Mouse (Mus musculus) heart, postnatal 10 days (tissue): Measurements from ENCODE around the gene Igf2bp2. TPM values are rescaled to one million over a fixed set of nuclear protein-coding genes. Genes with fewer than 3 reads are reported as not detected.

Source experiments
- DNase-seq, 2 experiments: peaks; one replicate each; pipeline ENCODE4 v3.0.0; 2021
- intact Hi-C: fragments of 180-260 bp; cut with DNase I; formaldehyde crosslinking; loops from one replicate; pipeline ENCODE4 v1.15.1; 2025
- total RNA-seq, 2 experiments: library from RNA; stranded (reverse); gene quantifications; 2 replicates each; pipeline ENCODE4 v1.2.3; 2021

Igf2bp2 gene
- total RNA-seq, 2 experiments from 2014 or later = 11.6 to 20.0 TPM

GRCm38 (mm10) chr16:22110036-22110435 is 53.1 kb downstream of the Igf2bp2 start:
- no peak for DNase-seq
- intact Hi-C loops = no loop called here

GRCm38 (mm10) chr16:22109159-22109558 is 53.9 kb downstream of the Igf2bp2 start:
- no peak for DNase-seq
- intact Hi-C loops = loop anchor here (5.0 to 10.0 kb wide), 2 partner anchors 53 to 446 kb away; partner anchors contain the start of gene Igf2bp2

- DNase-seq = peak; percentile 88 to 90
- intact Hi-C loops = loop anchor here (2.0 to 10.0 kb wide), 3 partner anchors 54 to 447 kb away; partner anchors contain the start of gene Igf2bp2
Observed at GRCm38 (mm10) chr16:22107897-22108516, 55.1 kb downstream of the Igf2bp2 start.

GRCm38 (mm10) chr16:22106012-22106584 is 57.0 kb downstream of the Igf2bp2 start:
- intact Hi-C loops = loop anchor here (2.0 to 10.0 kb wide), 3 partner anchors 56 to 449 kb away; partner anchors contain the start of gene Igf2bp2
- peak in 1 of 2 experiments; percentile 38 for DNase-seq

GRCm38 (mm10) chr16:22100067-22100466 is 63.0 kb downstream of the Igf2bp2 start:
- intact Hi-C loops = loop anchor here (10.0 kb wide), 1 partner anchor 455 kb away; no protein-coding TSS in a partner anchor
- no peak for DNase-seq

- intact Hi-C loops = no loop called here
- DNase-seq = no peak
Observed at GRCm38 (mm10) chr16:22097659-22098058, 65.4 kb downstream of the Igf2bp2 start.

GRCm38 (mm10) chr16:22095751-22096150 is 67.3 kb downstream of the Igf2bp2 start:
- intact Hi-C loops = no loop called here
- no peak for DNase-seq

- no peak for DNase-seq
- intact Hi-C loops = no loop called here
Observed at GRCm38 (mm10) chr16:22091255-22091783, 71.8 kb downstream of the Igf2bp2 start.

GRCm38 (mm10) chr16:22085411-22085810 is 77.7 kb downstream of the Igf2bp2 start:
- DNase-seq = no peak
- intact Hi-C loops = no loop called here

GRCm38 (mm10) chr16:22080125-22080710 is 82.9 kb downstream of the Igf2bp2 start:
- no peak for DNase-seq
- intact Hi-C loops = no loop called here

- intact Hi-C loops = no loop called here
- DNase-seq = no peak
Observed at GRCm38 (mm10) chr16:22076620-22076941, 86.5 kb downstream of the Igf2bp2 start.

- DNase-seq = no peak
- intact Hi-C loops = no loop called here
Observed at GRCm38 (mm10) chr16:22075829-22076619, 87.1 kb downstream of the Igf2bp2 start.

- no peak for DNase-seq
- intact Hi-C loops = no loop called here
Observed at GRCm38 (mm10) chr16:22075067-22075466, 88.0 kb downstream of the Igf2bp2 start.

- DNase-seq = no peak
- intact Hi-C loops = no loop called here
Observed at GRCm38 (mm10) chr16:22071361-22071760, 91.7 kb downstream of the Igf2bp2 start.

- intact Hi-C loops = no loop called here
- peak; percentile 60 for DNase-seq
Observed at GRCm38 (mm10) chr16:22067406-22067805, 95.7 kb downstream of the Igf2bp2 start.

- no peak for DNase-seq
- intact Hi-C loops = no loop called here
Observed at GRCm38 (mm10) chr16:22065536-22065935, 97.6 kb downstream of the Igf2bp2 start.

GRCm38 (mm10) chr16:22062284-22062683 is 100.8 kb downstream of the Igf2bp2 start:
- intact Hi-C loops = no loop called here
- no peak for DNase-seq

- intact Hi-C loops = no loop called here
- DNase-seq = no peak
Observed at GRCm38 (mm10) chr16:22061555-22062160, 101.4 kb downstream of the Igf2bp2 start.

- intact Hi-C loops = no loop called here
- no peak for DNase-seq
Observed at GRCm38 (mm10) chr16:22060416-22060815, 102.7 kb downstream of the Igf2bp2 start.

- intact Hi-C loops = no loop called here
- no peak for DNase-seq
Observed at GRCm38 (mm10) chr16:22058871-22059270, 104.2 kb downstream of the Igf2bp2 start.

- intact Hi-C loops = no loop called here
Observed at GRCm38 (mm10) chr16:22057498-22057897, 105.6 kb downstream of the Igf2bp2 start.

More at GRCm38 (mm10) chr16:22057498-22057897, 105.6 kb downstream of the Igf2bp2 start:
- no peak for DNase-seq
